Mouse (Mus musculus): ENCODE data around the gene 1700024P04Rik. TPM values are rescaled to one million over a fixed set of nuclear protein-coding genes. Genes with fewer than 3 reads are reported as not detected.
"Not testable (repeated sequence)": the region's sequence is repeated elsewhere in the genome, so short reads cannot be mapped to it uniquely, and the experiment has no call there.

Gene 1700024P04Rik
- polyA plus RNA-seq, 1 experiment from 2014 or later: not detected

GRCm38 (mm10) chr13:99016696-99017095 lies 32.3 kb upstream of the 1700024P04Rik start:
- H3K9ac ChIP-seq (ENCODE audit: low read length): no peak overlapping the region
- no peak overlapping the region for H3K27ac ChIP-seq (ENCODE audit: low read depth)
- H3K9me3 ChIP-seq (ENCODE audit: control insufficient read depth, low read length): no peaks in the 10 kb centered on the region
- no peaks in the 10 kb centered on the region for H3K27me3 ChIP-seq (replicated peaks; ENCODE audit: control insufficient read depth, insufficient read depth, low read length)
- H3K4me3 ChIP-seq (ENCODE audit: low read depth, low read length): no peak overlapping the region
- WGBS: 66% methylated on average over 4 of the region's 4 CpGs
- no peaks in the 10 kb centered on the region for H3K36me3 ChIP-seq (ENCODE audit: control insufficient read depth, insufficient read depth, low read length)
- no peak overlapping the region for H3K4me2 ChIP-seq (ENCODE audit: low read length)
- H3K4me1 ChIP-seq (replicated peaks; ENCODE audit: control insufficient read depth, insufficient read depth, low read length): no peaks in the 10 kb centered on the region
- DNase-seq (ENCODE audit: low spot score): no peak
- no peak for ATAC-seq (replicated peaks; ENCODE audit: low FRiP score, low TSS enrichment, low read depth)

- 90% methylated on average over 5 of the region's 5 CpGs for WGBS
- no peak overlapping the region for H3K4me2 ChIP-seq (ENCODE audit: low read length)
- no peak for ATAC-seq (replicated peaks; ENCODE audit: low FRiP score, low TSS enrichment, low read depth)
Measured at GRCm38 (mm10) chr13:99012891-99013290, 28.5 kb upstream of the 1700024P04Rik start.

GRCm38 (mm10) chr13:99008013-99008412 lies 23.6 kb upstream of the 1700024P04Rik start:
- Histone ChIP-seq H3K36me3 (ENCODE audit: control insufficient read depth, insufficient read depth, low read length) (no peaks in the 10 kb centered on the region), H3K4me2 (ENCODE audit: low read length) (no peak overlapping the region), H3K9ac (ENCODE audit: low read length) (no peak overlapping the region), H3K4me3 (ENCODE audit: low read depth, low read length) (no peak overlapping the region), H3K27ac (ENCODE audit: low read depth) (no peak overlapping the region), H3K4me1 (replicated peaks; ENCODE audit: control insufficient read depth, insufficient read depth, low read length) (no peaks in the 10 kb centered on the region), H3K9me3 (ENCODE audit: control insufficient read depth, low read length) (peaks cover 8% of the 10 kb centered on the region), H3K27me3 (replicated peaks; ENCODE audit: control insufficient read depth, insufficient read depth, low read length) (no peaks in the 10 kb centered on the region)
- DNase-seq (ENCODE audit: low spot score): no peak
- 89% methylated on average over 5 of the region's 5 CpGs for WGBS
- ATAC-seq (replicated peaks; ENCODE audit: low FRiP score, low TSS enrichment, low read depth): no peak

More at GRCm38 (mm10) chr13:99012891-99013290, 28.5 kb upstream of the 1700024P04Rik start:
- no peaks in the 10 kb centered on the region for H3K9me3 ChIP-seq (ENCODE audit: control insufficient read depth, low read length)
- H3K9ac ChIP-seq (ENCODE audit: low read length): no peak overlapping the region
- no peak overlapping the region for H3K4me3 ChIP-seq (ENCODE audit: low read depth, low read length)
- H3K27ac ChIP-seq (ENCODE audit: low read depth): no peak overlapping the region
- H3K4me1 ChIP-seq (replicated peaks; ENCODE audit: control insufficient read depth, insufficient read depth, low read length): no peaks in the 10 kb centered on the region
- no peaks in the 10 kb centered on the region for H3K27me3 ChIP-seq (replicated peaks; ENCODE audit: control insufficient read depth, insufficient read depth, low read length)
- no peak for DNase-seq (ENCODE audit: low spot score)
- H3K36me3 ChIP-seq (ENCODE audit: control insufficient read depth, insufficient read depth, low read length): no peaks in the 10 kb centered on the region

GRCm38 (mm10) chr13:99006389-99007099 lies 22.2 kb upstream of the 1700024P04Rik start:
- Histone ChIP-seq H3K4me2 (ENCODE audit: low read length) (peak overlapping the region; percentile 29; the same call in 1 of the 2 replicates), H3K27ac (ENCODE audit: low read depth) (no peak overlapping the region), H3K4me3 (ENCODE audit: low read depth, low read length) (no peak overlapping the region), H3K9ac (ENCODE audit: low read length) (no peak overlapping the region), H3K9me3 (ENCODE audit: control insufficient read depth, low read length) (peaks cover 10% of the 10 kb centered on the region), H3K27me3 (replicated peaks; ENCODE audit: control insufficient read depth, insufficient read depth, low read length) (no peaks in the 10 kb centered on the region), H3K36me3 (ENCODE audit: control insufficient read depth, insufficient read depth, low read length) (no peaks in the 10 kb centered on the region), H3K4me1 (replicated peaks; ENCODE audit: control insufficient read depth, insufficient read depth, low read length) (no peaks in the 10 kb centered on the region)
- WGBS: 61% methylated on average over 17 of the region's 17 CpGs
- ATAC-seq (replicated peaks; ENCODE audit: low FRiP score, low TSS enrichment, low read depth) (peak; percentile 23; the same call in 1 of the 2 replicates), DNase-seq (ENCODE audit: low spot score) (no peak)

GRCm38 (mm10) chr13:99001652-99002051 lies 17.3 kb upstream of the 1700024P04Rik start:
- not testable (repeated sequence) for H3K9ac ChIP-seq (ENCODE audit: low read length); H3K4me3 ChIP-seq (ENCODE audit: low read depth, low read length); H3K27me3 ChIP-seq (replicated peaks; ENCODE audit: control insufficient read depth, insufficient read depth, low read length); DNase-seq (ENCODE audit: low spot score); H3K4me1 ChIP-seq (replicated peaks; ENCODE audit: control insufficient read depth, insufficient read depth, low read length); H3K27ac ChIP-seq (ENCODE audit: low read depth); ATAC-seq (replicated peaks; ENCODE audit: low FRiP score, low TSS enrichment, low read depth); H3K4me2 ChIP-seq (ENCODE audit: low read length); H3K36me3 ChIP-seq (ENCODE audit: control insufficient read depth, insufficient read depth, low read length)
- H3K9me3 ChIP-seq (ENCODE audit: control insufficient read depth, low read length): peaks cover 10% of the 10 kb centered on the region
- 91% methylated on average over 2 of the region's 2 CpGs for WGBS

GRCm38 (mm10) chr13:98997025-98997424 lies 12.7 kb upstream of the 1700024P04Rik start:
- no peak for ATAC-seq (replicated peaks; ENCODE audit: low FRiP score, low TSS enrichment, low read depth)
- 57% methylated on average over 5 of the region's 5 CpGs for WGBS
- no peaks in the 10 kb centered on the region for H3K27me3 ChIP-seq (replicated peaks; ENCODE audit: control insufficient read depth, insufficient read depth, low read length)
- no peak overlapping the region for H3K4me2 ChIP-seq (ENCODE audit: low read length)
- H3K36me3 ChIP-seq (ENCODE audit: control insufficient read depth, insufficient read depth, low read length): no peaks in the 10 kb centered on the region
- no peak overlapping the region for H3K4me3 ChIP-seq (ENCODE audit: low read depth, low read length)
- no peak overlapping the region for H3K27ac ChIP-seq (ENCODE audit: low read depth)
- no peak for DNase-seq (ENCODE audit: low spot score)
- no peaks in the 10 kb centered on the region for H3K9me3 ChIP-seq (ENCODE audit: control insufficient read depth, low read length)
- no peak overlapping the region for H3K9ac ChIP-seq (ENCODE audit: low read length)
- no peaks in the 10 kb centered on the region for H3K4me1 ChIP-seq (replicated peaks; ENCODE audit: control insufficient read depth, insufficient read depth, low read length)

GRCm38 (mm10) chr13:98977070-98977785 lies 7.1 kb downstream of the 1700024P04Rik start:
- no peak overlapping the region for H3K27ac ChIP-seq (ENCODE audit: low read depth)
- no peak for ATAC-seq (replicated peaks; ENCODE audit: low FRiP score, low TSS enrichment, low read depth)
- no peaks in the 10 kb centered on the region for H3K27me3 ChIP-seq (replicated peaks; ENCODE audit: control insufficient read depth, insufficient read depth, low read length)
- no peak overlapping the region for H3K4me2 ChIP-seq (ENCODE audit: low read length)
- no peak overlapping the region for H3K9ac ChIP-seq (ENCODE audit: low read length)
- peaks cover 3% of the 10 kb centered on the region; the same call in 1 of the 2 replicates for H3K9me3 ChIP-seq (ENCODE audit: control insufficient read depth, low read length)
- WGBS: 85% methylated on average over 4 of the region's 4 CpGs
- H3K4me3 ChIP-seq (ENCODE audit: low read depth, low read length): no peak overlapping the region
- no peaks in the 10 kb centered on the region for H3K4me1 ChIP-seq (replicated peaks; ENCODE audit: control insufficient read depth, insufficient read depth, low read length)
- DNase-seq (ENCODE audit: low spot score): no peak
- H3K36me3 ChIP-seq (ENCODE audit: control insufficient read depth, insufficient read depth, low read length): no peaks in the 10 kb centered on the region

- H3K27me3 ChIP-seq (replicated peaks; ENCODE audit: control insufficient read depth, insufficient read depth, low read length); H3K4me1 ChIP-seq (replicated peaks; ENCODE audit: control insufficient read depth, insufficient read depth, low read length); H3K4me3 ChIP-seq (ENCODE audit: low read depth, low read length); H3K36me3 ChIP-seq (ENCODE audit: control insufficient read depth, insufficient read depth, low read length); H3K9ac ChIP-seq (ENCODE audit: low read length); H3K4me2 ChIP-seq (ENCODE audit: low read length); H3K27ac ChIP-seq (ENCODE audit: low read depth); H3K9me3 ChIP-seq (ENCODE audit: control insufficient read depth, low read length); DNase-seq (ENCODE audit: low spot score): not testable (repeated sequence)
- ATAC-seq (replicated peaks; ENCODE audit: low FRiP score, low TSS enrichment, low read depth): 0 out of 2 replicates have a peak, but pooled peaks have one; percentile 15
- 66% methylated on average over 3 of the region's 3 CpGs for WGBS
Measured at GRCm38 (mm10) chr13:98976022-98976421, 8.3 kb downstream of the 1700024P04Rik start.
